Mouse (Mus musculus) adrenal gland, postnatal 4 days (tissue): ENCODE data around the gene Gpcpd1. TPM values are rescaled to one million over a fixed set of nuclear protein-coding genes. Genes with fewer than 3 reads are reported as not detected.

ENCODE experiments used
- DNase-seq, 2 experiments: peaks; one replicate each; pipeline ENCODE4 v3.0.0; 2021 to 2022; ENCODE audit warnings: low spot score in 2 of 2, mixed read lengths in 2 of 2
- total RNA-seq, 2 experiments: library from RNA; stranded (reverse); gene quantifications; 2 replicates each; pipeline ENCODE4 v1.2.3; 2021

Gpcpd1 gene
- total RNA-seq, 2 experiments from 2014 or later = 36.9 to 40.5 TPM

GRCm38 (mm10) chr2:132518021-132518901, 69.3 kb downstream of the Gpcpd1 start:
- no peak for DNase-seq

GRCm38 (mm10) chr2:132517194-132517836, 70.2 kb downstream of the Gpcpd1 start:
- DNase-seq = no peak

- DNase-seq = peak; percentile 23 to 31
Observed at GRCm38 (mm10) chr2:132516130-132517030, 71.1 kb downstream of the Gpcpd1 start.

GRCm38 (mm10) chr2:132515607-132516006, 71.9 kb downstream of the Gpcpd1 start:
- no peak for DNase-seq

- DNase-seq = no peak
Observed at GRCm38 (mm10) chr2:132515076-132515475, 72.5 kb downstream of the Gpcpd1 start.

- DNase-seq = no peak
Observed at GRCm38 (mm10) chr2:132514353-132514752, 73.2 kb downstream of the Gpcpd1 start.

GRCm38 (mm10) chr2:132513371-132514181, 74.0 kb downstream of the Gpcpd1 start:
- no peak for DNase-seq

GRCm38 (mm10) chr2:132512977-132513351, 74.6 kb downstream of the Gpcpd1 start:
- no peak for DNase-seq

- no peak for DNase-seq
Observed at GRCm38 (mm10) chr2:132512051-132512976, 75.2 kb downstream of the Gpcpd1 start.

GRCm38 (mm10) chr2:132511011-132511818, 76.3 kb downstream of the Gpcpd1 start:
- DNase-seq = no peak

- no peak for DNase-seq
Observed at GRCm38 (mm10) chr2:132509714-132510113, 77.8 kb downstream of the Gpcpd1 start.

GRCm38 (mm10) chr2:132509261-132509660, 78.3 kb downstream of the Gpcpd1 start:
- no peak for DNase-seq

- DNase-seq = no peak
Observed at GRCm38 (mm10) chr2:132507521-132507920, 80.0 kb downstream of the Gpcpd1 start.

- no peak for DNase-seq
Observed at GRCm38 (mm10) chr2:132507091-132507490, 80.4 kb downstream of the Gpcpd1 start.

GRCm38 (mm10) chr2:132505828-132506227, 81.7 kb downstream of the Gpcpd1 start:
- no peak for DNase-seq

GRCm38 (mm10) chr2:132498344-132498743, 89.2 kb downstream of the Gpcpd1 start:
- DNase-seq = no peak

- DNase-seq = no peak
Observed at GRCm38 (mm10) chr2:132497412-132498135, 90.0 kb downstream of the Gpcpd1 start.

- no peak for DNase-seq
Observed at GRCm38 (mm10) chr2:132493184-132493583, 94.3 kb downstream of the Gpcpd1 start.
